Mouse (Mus musculus): ENCODE measurements around the gene Gpr61. TPM values are rescaled to one million over a fixed set of nuclear protein-coding genes. Genes with fewer than 3 reads are reported as not detected.
A peak's percentile ranks its signal among the peaks of the same experiment; 100 is the strongest.

The Gpr61 gene
- polyA plus RNA-seq, 1 experiment from 2014 or later, result not detected

GRCm38 (mm10) chr3:108132484-108132883, 22.2 kb downstream of the Gpr61 start:
- Histone ChIP-seq H3K4me3 (ENCODE audit: low read depth, low read length) (no peak overlapping the region), H3K9ac (replicated peaks; ENCODE audit: low read depth) (no peak overlapping the region), H3K27me3 (replicated peaks; ENCODE audit: insufficient read depth, low read length) (no peaks in the 10 kb centered on the region), H3K36me3 (ENCODE audit: insufficient read depth, low read length) (no peaks in the 10 kb centered on the region), H3K4me1 (ENCODE audit: insufficient read depth, low read depth, low read length) (peaks cover 9% of the 10 kb centered on the region; the same call in 1 of the 2 replicates), H3K4me2 (replicated peaks; ENCODE audit: low read depth, low read length) (no peak overlapping the region), H3K9me3 (ENCODE audit: low read length) (no peaks in the 10 kb centered on the region), H3K27ac (ENCODE audit: low read length) (peak overlapping the region; percentile 47; the same call in 1 of the 2 replicates)
- no peak for TF ChIP-seq EP300 (IDR thresholded peaks at IDR 0.05)
- no peak for TF ChIP-seq CTCF (IDR thresholded peaks at IDR 0.05)
- peak; percentile 79 for ATAC-seq
- DNase-seq (ENCODE audit: low spot score), result peak; percentile 50
- 41% methylated on average over 1 of the region's 1 CpGs for WGBS

DNA sequence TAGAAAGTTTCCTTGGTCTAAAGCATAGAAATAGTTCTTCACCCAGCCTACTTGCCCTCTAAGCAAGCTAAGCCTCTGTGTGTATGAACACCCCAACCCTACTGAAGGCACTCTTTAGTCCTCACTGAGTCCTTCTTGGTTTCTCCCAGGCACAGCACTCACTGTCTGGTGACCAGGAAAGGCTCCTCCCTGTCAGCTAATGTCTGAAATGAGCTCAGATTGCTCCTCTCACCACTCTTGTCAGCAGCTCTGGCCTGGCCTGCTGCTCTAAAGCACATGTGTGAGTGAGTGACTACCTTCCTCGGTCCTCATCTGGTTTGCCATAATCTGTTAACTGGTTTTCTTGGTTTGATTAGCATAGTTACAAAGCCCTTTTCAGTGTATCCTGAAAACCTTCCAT, 22.9 kb downstream of the Gpr61 start:
- H3K36me3 ChIP-seq (ENCODE audit: insufficient read depth, low read length), result no peaks in the 10 kb centered on the region
- H3K4me1 ChIP-seq (ENCODE audit: insufficient read depth, low read depth, low read length), result peaks cover 9% of the 10 kb centered on the region; the same call in 1 of the 2 replicates
- peak overlapping the region; percentile 47 for H3K27ac ChIP-seq (ENCODE audit: low read length)
- ATAC-seq (0 out of 2 replicates have a peak, but pooled peaks have one; percentile 16), DNase-seq (ENCODE audit: low spot score) (no peak)
- H3K4me2 ChIP-seq (replicated peaks; ENCODE audit: low read depth, low read length), result no peak overlapping the region
- 65% methylated on average over 1 of the region's 1 CpGs for WGBS
- no peaks in the 10 kb centered on the region for H3K27me3 ChIP-seq (replicated peaks; ENCODE audit: insufficient read depth, low read length)
- H3K9me3 ChIP-seq (ENCODE audit: low read length), result no peaks in the 10 kb centered on the region
- TF ChIP-seq EP300 (IDR thresholded peaks at IDR 0.05) (no peak), CTCF (IDR thresholded peaks at IDR 0.05) (no peak)
- H3K9ac ChIP-seq (replicated peaks; ENCODE audit: low read depth), result no peak overlapping the region
- H3K4me3 ChIP-seq (ENCODE audit: low read depth, low read length), result no peak overlapping the region

DNA sequence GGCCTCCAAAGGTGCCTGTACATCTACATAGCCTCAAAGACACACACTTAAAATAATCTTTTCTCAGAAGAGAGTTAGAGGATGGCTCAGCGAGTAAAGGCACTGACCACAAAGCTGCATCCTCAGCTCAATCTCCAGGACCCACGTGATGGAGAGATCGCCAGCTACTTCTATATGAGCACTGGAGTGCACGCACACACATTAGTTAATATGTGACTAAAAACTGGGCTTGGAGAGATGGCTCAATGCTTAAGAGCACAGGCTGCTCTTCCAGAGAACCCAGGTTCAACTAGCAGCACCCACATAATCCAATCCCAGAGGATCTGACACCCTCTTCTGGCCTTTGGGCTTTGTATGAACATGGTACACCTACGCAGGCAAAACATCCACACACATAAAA, 23.5 kb downstream of the Gpr61 start:
- Histone ChIP-seq H3K4me2 (replicated peaks; ENCODE audit: low read depth, low read length) (no peak overlapping the region), H3K9me3 (ENCODE audit: low read length) (no peaks in the 10 kb centered on the region), H3K4me3 (ENCODE audit: low read depth, low read length) (no peak overlapping the region), H3K9ac (replicated peaks; ENCODE audit: low read depth) (no peak overlapping the region), H3K27me3 (replicated peaks; ENCODE audit: insufficient read depth, low read length) (no peaks in the 10 kb centered on the region), H3K27ac (ENCODE audit: low read length) (no peak overlapping the region), H3K36me3 (ENCODE audit: insufficient read depth, low read length) (no peaks in the 10 kb centered on the region), H3K4me1 (ENCODE audit: insufficient read depth, low read depth, low read length) (peaks cover 9% of the 10 kb centered on the region; the same call in 1 of the 2 replicates)
- ATAC-seq, result peak; percentile 43
- DNase-seq (ENCODE audit: low spot score), result peak; percentile 48
- 70% methylated on average over 5 of the region's 5 CpGs for WGBS
- TF ChIP-seq CTCF (IDR thresholded peaks at IDR 0.05) (no peak), EP300 (IDR thresholded peaks at IDR 0.05) (no peak)

GRCm38 (mm10) chr3:108129804-108130203, 24.9 kb downstream of the Gpr61 start:
- WGBS, result 86% methylated on average over 4 of the region's 4 CpGs
- TF ChIP-seq CTCF (IDR thresholded peaks at IDR 0.05) (no peak), EP300 (IDR thresholded peaks at IDR 0.05) (no peak)
- H3K9me3 ChIP-seq (ENCODE audit: low read length), result no peaks in the 10 kb centered on the region
- H3K27ac ChIP-seq (ENCODE audit: low read length), result no peak overlapping the region
- H3K9ac ChIP-seq (replicated peaks; ENCODE audit: low read depth), result no peak overlapping the region
- H3K36me3 ChIP-seq (ENCODE audit: insufficient read depth, low read length), result no peaks in the 10 kb centered on the region
- H3K27me3 ChIP-seq (replicated peaks; ENCODE audit: insufficient read depth, low read length), result no peaks in the 10 kb centered on the region
- H3K4me3 ChIP-seq (ENCODE audit: low read depth, low read length), result no peak overlapping the region
- H3K4me2 ChIP-seq (replicated peaks; ENCODE audit: low read depth, low read length), result no peak overlapping the region
- ATAC-seq (no peak), DNase-seq (ENCODE audit: low spot score) (no peak)
- peaks cover 9% of the 10 kb centered on the region; the same call in 1 of the 2 replicates for H3K4me1 ChIP-seq (ENCODE audit: insufficient read depth, low read depth, low read length)

DNA sequence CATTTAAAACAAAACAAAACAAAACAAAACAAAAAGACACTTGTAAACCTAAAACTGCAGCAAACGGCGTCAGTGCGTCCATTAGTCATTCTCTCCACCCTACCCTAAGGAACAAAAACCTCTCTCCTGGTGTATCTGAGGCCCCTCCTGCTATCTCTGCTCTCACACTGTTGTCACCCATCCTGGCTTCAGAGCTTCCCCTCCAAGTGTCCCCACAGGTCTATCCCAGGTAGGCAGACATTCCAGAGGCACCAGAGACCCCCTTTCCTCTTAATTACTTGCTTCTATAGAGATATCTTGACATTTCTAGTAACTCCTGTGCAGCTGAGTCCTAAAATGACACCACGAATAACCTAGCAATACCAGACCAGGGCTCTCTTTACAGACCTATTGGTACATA, 25.3 kb downstream of the Gpr61 start:
- ATAC-seq (no peak), DNase-seq (ENCODE audit: low spot score) (no peak)
- no peak overlapping the region for H3K27ac ChIP-seq (ENCODE audit: low read length)
- H3K9me3 ChIP-seq (ENCODE audit: low read length), result no peaks in the 10 kb centered on the region
- H3K27me3 ChIP-seq (replicated peaks; ENCODE audit: insufficient read depth, low read length), result no peaks in the 10 kb centered on the region
- 87% methylated on average over 4 of the region's 4 CpGs for WGBS
- H3K4me3 ChIP-seq (ENCODE audit: low read depth, low read length), result no peak overlapping the region
- H3K36me3 ChIP-seq (ENCODE audit: insufficient read depth, low read length), result no peaks in the 10 kb centered on the region
- no peak overlapping the region for H3K4me2 ChIP-seq (replicated peaks; ENCODE audit: low read depth, low read length)
- peaks cover 9% of the 10 kb centered on the region; the same call in 1 of the 2 replicates for H3K4me1 ChIP-seq (ENCODE audit: insufficient read depth, low read depth, low read length)
- TF ChIP-seq CTCF (IDR thresholded peaks at IDR 0.05), result no peak
- no peak for TF ChIP-seq EP300 (IDR thresholded peaks at IDR 0.05)
- no peak overlapping the region for H3K9ac ChIP-seq (replicated peaks; ENCODE audit: low read depth)

DNA sequence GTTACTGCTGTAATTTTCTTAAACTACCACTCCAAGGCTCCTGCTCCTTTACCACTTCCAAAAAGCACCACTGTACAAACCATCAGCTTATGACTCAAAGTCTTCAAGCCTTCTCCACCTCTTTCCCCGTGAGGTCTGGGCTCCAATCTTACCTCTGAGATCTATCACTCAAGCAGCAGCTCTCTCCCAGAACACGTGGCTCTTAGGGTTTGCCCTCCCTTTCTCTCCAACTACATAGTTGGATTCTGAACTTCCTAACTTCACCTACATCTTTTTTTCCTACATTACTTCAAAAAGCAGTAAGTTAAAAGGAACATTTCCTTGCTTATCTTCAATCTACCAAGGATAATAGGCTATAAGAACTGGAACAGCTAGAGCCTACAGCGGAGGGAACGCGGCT, 26.2 kb downstream of the Gpr61 start:
- Histone ChIP-seq H3K4me1 (ENCODE audit: insufficient read depth, low read depth, low read length) (peaks cover 9% of the 10 kb centered on the region; the same call in 1 of the 2 replicates), H3K27me3 (replicated peaks; ENCODE audit: insufficient read depth, low read length) (no peaks in the 10 kb centered on the region), H3K9ac (replicated peaks; ENCODE audit: low read depth) (no peak overlapping the region), H3K27ac (ENCODE audit: low read length) (no peak overlapping the region), H3K9me3 (ENCODE audit: low read length) (no peaks in the 10 kb centered on the region), H3K4me2 (replicated peaks; ENCODE audit: low read depth, low read length) (no peak overlapping the region), H3K36me3 (ENCODE audit: insufficient read depth, low read length) (no peaks in the 10 kb centered on the region), H3K4me3 (ENCODE audit: low read depth, low read length) (no peak overlapping the region)
- ATAC-seq (no peak), DNase-seq (ENCODE audit: low spot score) (no peak)
- TF ChIP-seq CTCF (IDR thresholded peaks at IDR 0.05), result no peak
- TF ChIP-seq EP300 (IDR thresholded peaks at IDR 0.05), result no peak
- 64% methylated on average over 5 of the region's 5 CpGs for WGBS

DNA sequence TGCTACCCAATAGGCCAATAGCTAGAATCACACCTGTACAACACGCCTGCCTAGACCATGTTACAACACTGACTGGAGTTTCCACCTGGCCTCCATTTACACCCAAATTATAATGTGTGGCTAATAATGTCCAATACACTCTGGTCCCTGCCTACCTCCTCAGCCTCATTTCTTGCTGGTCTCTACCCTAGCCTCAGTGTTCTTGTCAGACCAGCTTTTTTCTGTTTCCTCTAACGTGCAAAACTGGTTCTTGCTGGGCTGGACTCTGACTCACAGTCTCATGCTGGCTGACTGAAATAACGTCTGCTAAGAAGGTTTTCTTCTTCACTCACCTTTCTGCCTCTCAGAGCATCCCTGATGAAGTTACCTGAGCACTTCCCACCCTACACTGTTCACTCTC, 28.4 kb downstream of the Gpr61 start:
- TF ChIP-seq CTCF (IDR thresholded peaks at IDR 0.05), result no peak
- TF ChIP-seq EP300 (IDR thresholded peaks at IDR 0.05), result no peak
- H3K9ac ChIP-seq (replicated peaks; ENCODE audit: low read depth), result no peak overlapping the region
- H3K4me1 ChIP-seq (ENCODE audit: insufficient read depth, low read depth, low read length), result no peaks in the 10 kb centered on the region; the same call in 1 of the 2 replicates
- no peak for DNase-seq (ENCODE audit: low spot score)
- H3K9me3 ChIP-seq (ENCODE audit: low read length), result no peaks in the 10 kb centered on the region
- no peaks in the 10 kb centered on the region for H3K27me3 ChIP-seq (replicated peaks; ENCODE audit: insufficient read depth, low read length)
- WGBS, result 70% methylated on average over 3 of the region's 3 CpGs
- H3K4me3 ChIP-seq (ENCODE audit: low read depth, low read length), result no peak overlapping the region
- H3K4me2 ChIP-seq (replicated peaks; ENCODE audit: low read depth, low read length), result no peak overlapping the region
- no peaks in the 10 kb centered on the region for H3K36me3 ChIP-seq (ENCODE audit: insufficient read depth, low read length)
- no peak overlapping the region for H3K27ac ChIP-seq (ENCODE audit: low read length)
- no peak for ATAC-seq
